Mouse (Mus musculus): ENCODE measurements around the gene Svep1. TPM values are rescaled to one million over a fixed set of nuclear protein-coding genes. Genes with fewer than 3 reads are reported as not detected.

The Svep1 gene
- total and polyA plus RNA-seq, 2 experiments from 2014 or later = 0.86 to 6.4 TPM

DNA sequence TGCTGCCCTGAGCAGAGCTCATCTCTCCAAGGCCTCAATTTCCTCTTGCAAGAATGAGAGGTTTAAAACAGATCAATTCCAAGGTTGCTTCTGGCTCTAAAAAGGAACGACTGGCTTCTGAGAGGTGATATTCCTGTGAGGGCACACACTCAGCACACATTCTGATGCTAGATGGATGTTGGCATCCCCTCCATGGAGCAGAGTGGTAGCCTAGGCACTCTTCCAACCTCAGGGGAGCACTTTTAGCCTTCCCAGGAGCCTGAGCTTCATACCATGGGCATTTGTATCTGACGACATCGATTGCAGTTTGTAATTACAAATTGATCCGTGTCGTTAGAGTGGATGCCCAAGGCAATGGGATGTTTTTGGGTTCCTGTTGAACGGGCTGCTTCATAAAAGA, 33.3 kb downstream of the Svep1 start:
- Histone ChIP-seq H3K4me3 (ENCODE audit: low read depth, low read length) (no peak overlapping the region), H3K9ac (replicated peaks; ENCODE audit: low read depth, low read length) (no peak overlapping the region), H3K27ac (ENCODE audit: low read depth) (no peak overlapping the region), H3K4me1 (ENCODE audit: control insufficient read depth, insufficient read depth) (peaks cover 5% of the 10 kb centered on the region; the same call in 1 of the 2 replicates), H3K4me2 (ENCODE audit: low read depth, low read length) (no peak overlapping the region), H3K36me3 (replicated peaks; ENCODE audit: control insufficient read depth, insufficient read depth, low read length) (no peaks in the 10 kb centered on the region), H3K9me3 (replicated peaks; ENCODE audit: control insufficient read depth, low read length) (no peaks in the 10 kb centered on the region), H3K27me3 (ENCODE audit: control insufficient read depth, insufficient read depth, low read length) (no peaks in the 10 kb centered on the region)
- DNase-seq (ENCODE audit: low spot score) (no peak), ATAC-seq (ENCODE audit: insufficient read depth, low read depth) (no peak)
- TF ChIP-seq CTCF (IDR thresholded peaks at IDR 0.05; ENCODE audit: low read depth) = no peak
- TF ChIP-seq EP300 (IDR thresholded peaks at IDR 0.05; ENCODE audit: low read depth) = no peak
- WGBS = 82% methylated on average over 6 of the region's 6 CpGs

DNA sequence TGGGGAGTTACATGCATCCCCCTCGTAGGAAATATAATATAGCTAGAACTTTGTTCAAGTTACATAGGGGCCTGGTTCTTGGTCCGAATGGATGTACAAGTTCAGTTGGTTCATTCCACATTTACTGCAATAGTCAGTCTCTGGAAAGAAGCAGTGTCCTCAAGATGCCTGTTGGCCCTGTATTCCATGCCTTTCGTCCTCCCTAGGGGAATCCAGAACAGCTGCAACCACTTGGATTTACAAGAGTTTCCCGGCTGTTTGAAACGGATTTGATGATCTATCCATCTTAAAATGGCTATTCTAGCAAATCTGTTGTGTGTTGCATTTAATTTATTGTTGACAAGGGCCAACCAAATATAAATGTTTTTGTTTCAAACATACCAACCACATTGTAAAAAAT, 36.2 kb downstream of the Svep1 start:
- Histone ChIP-seq H3K27ac (ENCODE audit: low read depth) (no peak overlapping the region), H3K4me2 (ENCODE audit: low read depth, low read length) (no peak overlapping the region), H3K36me3 (replicated peaks; ENCODE audit: control insufficient read depth, insufficient read depth, low read length) (no peaks in the 10 kb centered on the region), H3K9ac (replicated peaks; ENCODE audit: low read depth, low read length) (no peak overlapping the region), H3K4me1 (ENCODE audit: control insufficient read depth, insufficient read depth) (no peaks in the 10 kb centered on the region), H3K27me3 (ENCODE audit: control insufficient read depth, insufficient read depth, low read length) (no peaks in the 10 kb centered on the region), H3K9me3 (replicated peaks; ENCODE audit: control insufficient read depth, low read length) (no peaks in the 10 kb centered on the region), H3K4me3 (ENCODE audit: low read depth, low read length) (no peak overlapping the region)
- TF ChIP-seq EP300 (IDR thresholded peaks at IDR 0.05; ENCODE audit: low read depth) (no peak), CTCF (IDR thresholded peaks at IDR 0.05; ENCODE audit: low read depth) (no peak)
- WGBS = 70% methylated on average over 5 of the region's 5 CpGs
- ATAC-seq (ENCODE audit: insufficient read depth, low read depth) (no peak), DNase-seq (ENCODE audit: low spot score) (no peak)

DNA sequence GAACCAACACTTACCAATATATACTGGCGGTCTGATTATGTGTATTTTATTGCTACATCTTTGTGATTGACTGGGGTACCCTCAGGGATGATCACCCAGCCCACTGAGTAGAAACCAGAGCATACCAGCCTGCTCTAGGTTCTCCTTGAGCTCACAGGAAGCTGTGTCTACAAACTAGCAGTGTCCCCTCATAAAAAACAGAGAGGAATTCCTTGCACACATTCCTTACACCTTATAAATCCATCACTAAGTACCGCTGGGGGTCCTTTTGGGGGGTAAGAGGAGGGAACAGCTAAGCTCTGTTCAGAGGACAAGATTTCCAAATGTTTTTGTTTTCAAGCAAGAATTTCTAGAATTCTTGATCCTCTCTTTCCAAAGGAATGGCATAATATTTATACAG, 36.7 kb downstream of the Svep1 start:
- Histone ChIP-seq H3K27me3 (ENCODE audit: control insufficient read depth, insufficient read depth, low read length) (no peaks in the 10 kb centered on the region), H3K36me3 (replicated peaks; ENCODE audit: control insufficient read depth, insufficient read depth, low read length) (no peaks in the 10 kb centered on the region), H3K4me1 (ENCODE audit: control insufficient read depth, insufficient read depth) (no peaks in the 10 kb centered on the region), H3K9ac (replicated peaks; ENCODE audit: low read depth, low read length) (no peak overlapping the region), H3K4me2 (ENCODE audit: low read depth, low read length) (no peak overlapping the region), H3K9me3 (replicated peaks; ENCODE audit: control insufficient read depth, low read length) (no peaks in the 10 kb centered on the region), H3K27ac (ENCODE audit: low read depth) (no peak overlapping the region), H3K4me3 (ENCODE audit: low read depth, low read length) (no peak overlapping the region)
- ATAC-seq (ENCODE audit: insufficient read depth, low read depth) = no peak
- 86% methylated on average over 2 of the region's 2 CpGs for WGBS
- TF ChIP-seq EP300 (IDR thresholded peaks at IDR 0.05; ENCODE audit: low read depth) (no peak), CTCF (IDR thresholded peaks at IDR 0.05; ENCODE audit: low read depth) (no peak)
- no peak for DNase-seq (ENCODE audit: low spot score)

DNA sequence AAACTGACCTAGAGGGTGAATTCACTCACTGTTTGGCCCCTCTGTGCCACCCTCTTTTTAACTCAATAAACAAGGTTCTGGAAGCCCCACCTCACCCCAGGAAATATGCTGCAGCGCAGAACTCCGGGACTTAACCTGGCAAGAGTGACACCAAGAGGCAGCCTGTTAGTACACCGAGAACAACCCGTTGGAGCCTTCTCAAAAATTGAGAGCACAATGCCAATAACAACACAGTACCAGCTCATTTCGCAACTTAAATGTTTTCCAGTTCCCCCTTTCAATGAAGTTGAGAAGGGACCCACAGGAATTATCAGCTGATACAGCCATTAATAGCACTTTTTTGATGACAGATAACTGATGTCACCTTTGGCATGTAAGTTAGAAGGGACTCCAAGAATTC, 38.3 kb downstream of the Svep1 start:
- no peak for ATAC-seq (ENCODE audit: insufficient read depth, low read depth)
- no peak for DNase-seq (ENCODE audit: low spot score)
- H3K9ac ChIP-seq (replicated peaks; ENCODE audit: low read depth, low read length) = no peak overlapping the region
- H3K27ac ChIP-seq (ENCODE audit: low read depth) = no peak overlapping the region
- no peak overlapping the region for H3K4me3 ChIP-seq (ENCODE audit: low read depth, low read length)
- no peaks in the 10 kb centered on the region for H3K36me3 ChIP-seq (replicated peaks; ENCODE audit: control insufficient read depth, insufficient read depth, low read length)
- H3K9me3 ChIP-seq (replicated peaks; ENCODE audit: control insufficient read depth, low read length) = no peaks in the 10 kb centered on the region
- H3K27me3 ChIP-seq (ENCODE audit: control insufficient read depth, insufficient read depth, low read length) = no peaks in the 10 kb centered on the region
- TF ChIP-seq EP300 (IDR thresholded peaks at IDR 0.05; ENCODE audit: low read depth) = no peak
- no peak overlapping the region for H3K4me2 ChIP-seq (ENCODE audit: low read depth, low read length)
- WGBS = 62% methylated on average over 5 of the region's 5 CpGs
- no peaks in the 10 kb centered on the region for H3K4me1 ChIP-seq (ENCODE audit: control insufficient read depth, insufficient read depth)

DNA sequence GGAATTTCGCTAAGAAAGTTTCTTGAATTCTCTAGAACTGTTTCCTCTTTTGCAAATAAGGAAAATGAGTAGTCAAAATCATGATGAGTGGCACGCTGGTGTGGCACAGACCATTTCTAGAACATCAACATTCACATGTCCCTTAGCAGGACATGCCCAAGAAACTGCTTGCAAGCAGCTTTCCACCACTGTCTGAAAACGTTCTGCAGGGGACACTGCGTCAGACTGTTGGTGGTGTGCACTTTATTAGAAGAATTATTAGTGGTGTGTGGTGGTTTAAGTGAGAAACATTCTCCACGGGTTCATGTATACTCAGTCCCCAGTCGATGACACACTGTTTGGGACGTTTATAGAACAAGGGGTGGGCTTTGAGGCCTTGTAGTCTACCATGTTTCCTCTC, 40.9 kb downstream of the Svep1 start:
- 75% methylated on average over 7 of the region's 7 CpGs for WGBS
- Histone ChIP-seq H3K36me3 (replicated peaks; ENCODE audit: control insufficient read depth, insufficient read depth, low read length) (no peaks in the 10 kb centered on the region), H3K27me3 (ENCODE audit: control insufficient read depth, insufficient read depth, low read length) (no peaks in the 10 kb centered on the region), H3K4me1 (ENCODE audit: control insufficient read depth, insufficient read depth) (no peaks in the 10 kb centered on the region), H3K9me3 (replicated peaks; ENCODE audit: control insufficient read depth, low read length) (no peaks in the 10 kb centered on the region), H3K4me3 (ENCODE audit: low read depth, low read length) (no peak overlapping the region), H3K9ac (replicated peaks; ENCODE audit: low read depth, low read length) (no peak overlapping the region), H3K27ac (ENCODE audit: low read depth) (no peak overlapping the region), H3K4me2 (ENCODE audit: low read depth, low read length) (no peak overlapping the region)
- DNase-seq (ENCODE audit: low spot score) = no peak
- ATAC-seq (ENCODE audit: insufficient read depth, low read depth) = no peak
- TF ChIP-seq CTCF (IDR thresholded peaks at IDR 0.05; ENCODE audit: low read depth) (no peak), EP300 (IDR thresholded peaks at IDR 0.05; ENCODE audit: low read depth) (no peak)

DNA sequence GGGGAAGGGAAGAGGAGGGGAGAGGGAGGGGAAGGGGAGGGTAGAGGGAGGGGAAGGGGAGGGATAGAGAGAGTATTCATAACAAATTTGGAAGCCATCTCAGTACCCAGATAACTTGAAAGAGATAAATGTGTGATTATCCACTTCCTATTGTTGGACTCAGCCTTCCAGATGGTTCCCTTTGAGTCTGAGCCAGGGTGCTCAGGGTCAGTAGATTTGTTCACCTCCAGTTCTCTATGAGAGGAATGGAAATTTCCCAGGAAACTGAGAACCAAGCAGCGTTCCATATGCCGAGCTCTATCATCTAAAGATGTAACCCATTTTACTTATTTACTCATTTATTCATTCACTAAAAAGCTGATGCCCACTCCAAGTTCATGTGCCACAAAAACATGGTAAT, 44.8 kb downstream of the Svep1 start:
- no peak overlapping the region for H3K9ac ChIP-seq (replicated peaks; ENCODE audit: low read depth, low read length)
- no peak overlapping the region for H3K27ac ChIP-seq (ENCODE audit: low read depth)
- no peak overlapping the region for H3K4me3 ChIP-seq (ENCODE audit: low read depth, low read length)
- H3K36me3 ChIP-seq (replicated peaks; ENCODE audit: control insufficient read depth, insufficient read depth, low read length) = no peaks in the 10 kb centered on the region
- no peaks in the 10 kb centered on the region for H3K9me3 ChIP-seq (replicated peaks; ENCODE audit: control insufficient read depth, low read length)
- TF ChIP-seq CTCF (IDR thresholded peaks at IDR 0.05; ENCODE audit: low read depth) (no peak), EP300 (IDR thresholded peaks at IDR 0.05; ENCODE audit: low read depth) (no peak)
- H3K27me3 ChIP-seq (ENCODE audit: control insufficient read depth, insufficient read depth, low read length) = no peaks in the 10 kb centered on the region
- no peak for ATAC-seq (ENCODE audit: insufficient read depth, low read depth)
- H3K4me1 ChIP-seq (ENCODE audit: control insufficient read depth, insufficient read depth) = no peaks in the 10 kb centered on the region
- H3K4me2 ChIP-seq (ENCODE audit: low read depth, low read length) = no peak overlapping the region
- no peak for DNase-seq (ENCODE audit: low spot score)
- 58% methylated on average over 2 of the region's 2 CpGs for WGBS
